Mouse (Mus musculus): ENCODE measurements around the gene Vps18.

The Vps18 gene

DNA sequence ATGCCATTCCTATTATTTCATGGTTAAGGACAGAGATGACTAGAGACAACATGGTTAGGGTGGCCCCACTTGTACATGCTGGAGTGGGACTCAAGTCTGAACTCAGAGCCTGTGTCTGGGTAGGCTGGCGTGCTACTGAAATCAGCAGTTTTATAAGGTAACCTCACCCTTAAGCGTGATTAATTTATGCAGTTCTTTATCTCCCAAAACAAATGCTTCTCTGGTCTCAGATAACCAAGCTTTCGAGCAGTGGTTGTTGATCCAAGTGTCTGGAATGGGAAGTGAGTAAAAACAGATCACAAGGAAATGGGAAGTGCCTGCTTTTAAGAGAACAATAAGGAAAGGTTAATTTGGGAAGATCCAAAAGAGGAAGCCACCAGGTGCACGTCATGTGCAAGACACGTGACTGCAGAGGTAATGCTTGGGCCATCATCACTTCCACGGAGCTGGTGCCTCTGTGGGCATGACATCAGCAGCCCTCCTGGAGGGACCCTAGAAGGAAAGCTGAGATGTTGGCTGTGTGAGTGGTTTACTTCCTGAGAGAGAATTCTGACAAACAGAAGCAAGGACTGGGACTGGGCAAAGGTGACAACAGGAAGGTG is 56.1 kb downstream of the Vps18 start:
- no peak for DNase-seq (ENCODE audit: low read depth)

Data from c-Kit-positive CD71-positive TER-119-negative erythroid progenitor cells, embryonic 14.5 days (primary cell).